Mouse (Mus musculus): ENCODE data around the gene Riok1. TPM values are rescaled to one million over a fixed set of nuclear protein-coding genes. Genes with fewer than 3 reads are reported as not detected.

Riok1 gene
- 107 and 121 TPM in 2 replicates for total RNA-seq (2017)

DNA sequence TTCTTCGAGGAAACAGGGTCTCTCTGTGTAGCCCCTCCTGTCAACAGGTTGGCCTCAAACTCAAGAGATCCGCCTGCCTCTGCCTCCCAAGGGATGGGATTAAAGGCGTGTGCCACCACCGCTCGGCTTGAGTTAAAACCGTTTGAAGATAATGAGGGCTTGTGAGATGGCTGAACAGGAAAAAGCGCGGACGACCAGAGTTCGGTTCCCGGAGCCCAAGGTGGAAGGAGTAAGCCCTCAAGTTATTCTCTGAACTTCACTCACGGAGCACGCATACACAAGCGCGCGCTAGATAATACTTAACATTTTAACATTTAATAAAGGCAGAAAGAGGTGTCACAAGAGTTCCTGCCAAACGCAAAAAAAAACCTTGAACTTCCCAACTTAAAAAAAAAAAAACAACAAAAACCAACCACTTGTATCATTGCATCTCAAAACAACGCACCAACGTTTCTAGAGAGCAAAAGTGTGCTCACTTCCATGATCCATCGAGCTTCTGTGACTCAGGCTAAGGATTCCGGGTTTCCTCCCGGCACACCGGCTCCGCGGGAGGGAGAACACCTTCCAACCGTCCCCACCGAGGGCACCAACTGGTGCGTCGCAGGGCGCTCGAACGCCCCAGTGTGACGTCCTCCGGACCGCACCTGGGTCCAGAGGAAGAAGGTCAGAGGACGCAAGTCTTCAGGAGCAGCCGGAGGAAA is at the start of gene Riok1:
Riok1 (plus strand) TSS at position 653 of the 701 bp plus-strand sequence.
- peak; percentile 71 for ATAC-seq (replicated peaks; ENCODE audit: low read depth, poor library complexity, severe bottlenecking)

DNA sequence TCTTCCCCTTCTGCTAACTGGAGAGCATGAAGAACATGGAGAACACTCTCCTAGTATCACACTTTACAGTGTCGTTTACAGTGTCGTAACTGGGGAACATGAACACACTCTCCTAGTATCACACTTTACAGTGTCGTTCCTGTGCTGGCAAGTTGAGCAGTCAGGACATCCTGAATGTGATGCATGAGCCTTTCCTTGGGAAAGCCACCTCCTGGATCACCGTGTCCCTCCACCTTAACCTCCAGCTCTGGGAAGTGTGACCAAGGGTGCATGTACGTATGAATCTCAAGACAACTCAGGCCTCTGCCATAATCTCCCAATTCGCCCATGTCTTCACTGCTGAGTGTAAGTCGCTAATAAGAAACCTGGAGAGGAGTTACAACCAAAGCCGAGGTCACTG is 47.1 kb upstream of the Riok1 start:
- no peak for ATAC-seq (replicated peaks; ENCODE audit: low read depth, poor library complexity, severe bottlenecking)

DNA sequence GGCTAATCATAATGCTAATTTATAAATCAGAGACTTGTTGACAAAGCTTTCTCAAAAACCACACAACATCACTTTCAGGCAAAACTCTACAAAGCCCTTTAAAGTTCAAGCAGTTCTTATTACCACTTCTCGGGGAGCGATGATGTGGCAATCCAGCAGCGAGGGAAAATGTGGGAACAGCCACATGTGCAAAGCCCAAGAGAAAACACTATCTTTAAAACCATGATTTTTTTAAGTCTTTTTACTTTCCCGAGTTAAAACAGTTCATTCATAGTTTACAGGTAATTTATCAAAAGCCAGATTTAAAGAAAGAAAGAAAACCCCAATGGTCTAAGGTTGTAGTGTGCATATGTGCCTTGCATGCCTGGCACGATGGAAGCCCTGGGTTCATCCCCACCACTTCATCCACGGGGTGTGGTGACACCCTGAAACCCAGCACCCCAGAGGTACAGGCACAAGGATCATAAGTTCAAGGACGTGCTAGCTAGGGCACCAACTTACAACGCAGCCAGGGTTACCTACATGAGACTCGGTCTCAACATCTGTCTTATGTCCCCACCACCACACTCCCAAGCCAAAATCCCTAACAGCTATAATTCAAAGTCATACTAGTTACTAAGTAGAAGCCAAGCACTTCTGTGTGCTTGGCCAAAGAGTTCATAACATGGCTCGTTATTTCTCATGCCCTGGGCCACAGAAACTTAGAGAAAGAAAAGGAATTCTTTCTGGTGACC is 44.0 kb upstream of the Riok1 start:
- ATAC-seq (replicated peaks; ENCODE audit: low read depth, poor library complexity, severe bottlenecking), result no peak

DNA sequence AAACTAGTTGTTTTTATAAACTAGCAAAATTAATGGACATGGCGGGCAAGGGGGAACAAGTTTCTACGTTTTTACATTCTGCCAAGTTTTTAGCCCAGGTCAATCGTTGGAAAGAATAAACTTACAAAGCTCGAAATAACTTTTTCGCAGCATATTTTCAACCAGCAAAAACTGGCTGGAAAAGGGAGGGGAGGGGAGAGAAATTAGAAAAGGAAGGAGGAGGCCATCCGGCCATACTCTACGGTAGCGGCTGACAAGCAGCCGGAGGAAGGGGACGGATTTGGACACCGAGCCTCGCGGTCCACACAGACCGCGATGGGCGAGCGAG is 43.5 kb upstream of the Riok1 start:
- ATAC-seq (replicated peaks; ENCODE audit: low read depth, poor library complexity, severe bottlenecking), result no peak

DNA sequence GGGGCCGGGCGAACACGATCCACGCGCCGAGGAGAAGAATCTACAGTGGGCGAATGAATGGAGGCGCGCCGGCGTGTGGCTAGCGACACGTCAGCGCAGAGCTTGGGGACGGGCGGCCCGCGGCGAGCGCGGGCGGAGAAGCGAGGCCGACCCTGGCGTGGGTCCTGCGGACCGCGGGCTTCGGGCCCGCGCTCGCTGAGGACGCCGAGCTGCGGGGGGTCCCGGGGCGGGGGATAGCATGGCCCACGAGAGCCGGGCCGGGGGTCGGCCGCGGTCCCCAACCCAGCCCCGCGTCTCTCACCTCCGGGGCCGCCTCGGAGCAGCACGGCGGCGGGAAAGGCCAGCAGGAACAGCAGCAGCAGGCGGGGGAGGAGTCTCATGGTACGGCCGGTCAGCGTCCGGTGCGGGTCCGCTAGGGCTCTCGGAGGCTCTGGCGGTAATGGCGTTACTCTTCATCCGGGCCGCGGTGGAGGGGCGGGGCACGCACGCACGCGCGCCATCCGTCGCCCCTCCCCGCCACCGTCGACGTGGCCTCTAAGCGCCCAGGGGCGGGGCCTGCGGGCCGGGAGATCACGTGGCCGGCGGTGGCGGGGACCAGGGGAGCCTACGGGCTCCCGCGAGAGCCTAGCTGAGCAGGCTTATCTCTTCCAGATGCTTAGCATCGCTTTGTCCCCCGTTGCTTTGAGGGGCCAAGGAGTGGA is 42.9 kb upstream of the Riok1 start, which contains the start of gene Ssr1:
Ssr1 (minus strand) TSS at position 514 of the 701 bp plus-strand sequence.
- ATAC-seq (replicated peaks; ENCODE audit: low read depth, poor library complexity, severe bottlenecking), result peak; percentile 87

DNA sequence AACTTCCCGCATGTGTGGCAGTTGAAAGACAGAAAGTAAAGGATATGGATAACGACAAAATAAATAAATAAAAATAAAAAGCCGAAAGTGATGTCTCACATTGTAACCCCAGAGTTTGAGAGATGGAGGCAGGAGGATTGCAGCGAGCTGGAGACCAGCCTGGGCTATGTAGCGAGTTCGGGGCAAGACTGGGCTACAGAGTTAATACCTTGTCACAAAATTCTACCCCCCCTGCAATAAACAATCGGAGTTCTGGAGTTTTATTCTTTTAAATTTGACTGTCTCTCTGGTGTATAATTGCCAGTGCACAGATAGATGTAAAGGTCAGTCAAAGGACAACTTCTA is 42.4 kb upstream of the Riok1 start:
- no peak for ATAC-seq (replicated peaks; ENCODE audit: low read depth, poor library complexity, severe bottlenecking)

DNA sequence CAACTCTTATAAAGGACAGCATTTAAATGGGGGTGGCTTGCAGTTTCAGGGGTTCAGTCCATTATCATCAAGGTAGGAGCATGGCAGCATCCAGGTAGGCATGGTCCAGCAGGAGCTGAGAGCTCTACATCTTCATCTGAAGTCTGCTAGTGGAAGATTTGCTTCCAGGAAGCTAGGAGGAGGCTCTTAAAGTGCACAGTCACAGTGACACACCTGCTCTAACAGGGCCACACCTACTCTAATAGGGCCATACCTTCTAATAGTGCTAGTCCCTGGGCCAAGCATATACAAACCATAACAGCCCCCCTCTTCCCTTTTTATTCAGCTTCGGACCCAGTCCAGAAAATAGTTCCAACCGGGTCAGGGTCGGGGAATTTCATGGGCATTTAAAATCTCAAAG is 37.1 kb upstream of the Riok1 start:
- no peak for ATAC-seq (replicated peaks; ENCODE audit: low read depth, poor library complexity, severe bottlenecking)

DNA sequence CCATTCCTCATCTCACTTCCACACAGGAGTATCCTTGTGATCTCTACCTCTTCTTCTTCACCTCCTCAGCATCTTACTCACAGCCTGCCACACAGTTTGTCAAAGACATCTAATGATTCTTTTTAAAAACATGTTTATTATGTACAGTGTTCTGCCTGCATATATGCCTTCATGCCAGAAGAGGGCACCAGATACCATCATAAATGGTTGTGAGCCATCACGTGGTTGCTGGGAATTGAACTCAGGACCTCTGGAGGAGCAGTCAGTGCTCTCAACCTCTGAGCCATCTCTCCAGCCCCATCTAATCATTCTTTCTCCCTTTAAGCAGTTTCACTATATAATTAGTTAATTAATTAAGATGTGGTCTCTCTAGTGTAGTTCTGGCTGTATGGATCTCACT is 34.3 kb upstream of the Riok1 start:
- ATAC-seq (replicated peaks; ENCODE audit: low read depth, poor library complexity, severe bottlenecking), result no peak

DNA sequence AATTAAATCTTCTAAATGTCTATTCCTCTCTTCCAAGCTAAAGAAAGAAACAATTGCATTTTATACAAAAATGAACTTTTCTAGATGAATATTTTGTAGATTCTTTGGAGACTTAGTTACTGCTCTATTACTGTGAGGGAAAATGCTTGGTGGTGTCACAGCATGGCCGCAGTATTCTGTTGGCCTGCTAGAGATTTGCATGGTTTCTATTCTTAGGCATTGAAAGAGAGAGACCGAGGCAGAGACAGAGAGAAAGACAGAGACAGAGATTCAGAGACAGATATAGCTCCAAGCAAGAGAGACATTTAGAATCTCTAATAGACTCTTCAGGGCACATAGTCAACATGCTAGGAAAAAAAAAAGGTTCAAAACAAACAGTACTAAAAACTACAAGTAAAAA is 28.8 kb upstream of the Riok1 start:
- ATAC-seq (replicated peaks; ENCODE audit: low read depth, poor library complexity, severe bottlenecking), result no peak

DNA sequence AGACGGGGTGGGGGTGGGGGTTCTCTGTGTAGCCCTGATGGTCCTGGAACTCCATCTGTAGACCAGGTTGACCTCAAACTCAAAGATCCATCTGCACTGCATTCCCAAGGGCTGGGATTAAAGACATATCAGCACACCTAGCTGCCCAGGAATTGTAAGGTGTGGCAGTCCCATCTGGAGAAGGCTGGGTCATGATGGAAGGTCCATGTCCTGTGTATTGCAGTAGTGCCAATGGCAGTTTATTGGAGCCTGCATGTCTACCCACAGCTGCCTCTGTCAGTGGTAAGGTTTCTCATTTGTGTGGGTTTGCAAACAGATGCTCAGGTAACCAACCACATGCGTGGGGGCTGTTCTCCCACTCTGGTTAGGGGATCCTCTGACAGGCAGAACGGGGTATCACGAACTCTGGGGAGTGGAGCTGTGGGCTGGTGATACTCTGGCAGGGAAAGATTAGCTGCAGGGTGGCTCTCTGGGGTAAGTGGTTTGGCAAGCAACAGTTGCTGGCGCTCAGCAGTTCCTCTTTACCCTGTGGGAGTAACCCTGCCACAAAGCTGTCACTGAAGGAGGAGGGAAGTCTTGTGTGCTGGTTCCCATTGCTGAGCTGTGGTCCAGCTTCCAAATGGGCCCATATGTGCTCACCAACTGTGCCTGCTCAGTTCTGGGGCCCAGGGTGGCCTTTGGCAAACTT is 26.9 kb upstream of the Riok1 start:
- ATAC-seq (replicated peaks; ENCODE audit: low read depth, poor library complexity, severe bottlenecking), result peak; percentile 93

DNA sequence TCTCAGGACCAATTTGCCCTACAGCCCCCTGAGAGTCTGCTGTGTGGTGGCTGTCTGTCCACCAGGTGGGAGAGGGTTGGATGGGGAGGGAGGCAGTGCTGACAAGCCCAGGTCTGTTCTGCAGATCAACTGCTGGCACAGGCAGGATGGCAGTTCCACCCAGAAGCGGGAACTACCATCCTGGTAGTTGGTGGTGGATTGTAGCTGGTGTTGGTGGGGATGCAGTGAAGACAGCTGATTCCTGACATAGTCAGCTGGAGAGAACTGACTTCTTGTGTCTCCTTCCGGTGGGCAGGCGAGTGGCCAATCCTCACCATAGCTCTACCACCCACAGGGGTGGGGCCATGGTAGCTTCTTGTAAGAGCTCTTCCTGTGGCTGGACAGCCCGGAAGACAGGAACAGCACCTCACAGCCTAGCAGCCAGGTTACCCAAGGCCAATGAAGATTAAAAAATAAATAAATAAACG is 26.3 kb upstream of the Riok1 start:
- peak; percentile 74 for ATAC-seq (replicated peaks; ENCODE audit: low read depth, poor library complexity, severe bottlenecking)

DNA sequence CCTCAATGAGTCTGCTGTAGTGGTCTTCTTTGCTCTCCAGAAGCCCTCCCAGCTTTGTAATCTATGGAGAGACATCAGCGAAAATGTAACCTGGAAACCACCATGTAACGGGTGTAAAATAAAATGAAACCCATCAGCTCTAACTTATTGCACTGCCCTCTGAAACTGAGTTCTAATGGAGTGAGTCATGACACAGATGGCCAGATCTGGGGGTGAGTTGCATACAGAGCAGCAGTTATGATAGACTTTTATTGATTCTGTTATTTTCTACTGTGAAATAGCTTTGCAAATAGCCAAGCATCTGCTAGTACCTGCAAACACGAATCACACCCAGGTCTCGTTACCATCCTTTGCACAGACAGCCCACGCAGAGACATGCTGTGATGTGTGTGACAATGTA is 24.4 kb upstream of the Riok1 start:
- no peak for ATAC-seq (replicated peaks; ENCODE audit: low read depth, poor library complexity, severe bottlenecking)

DNA sequence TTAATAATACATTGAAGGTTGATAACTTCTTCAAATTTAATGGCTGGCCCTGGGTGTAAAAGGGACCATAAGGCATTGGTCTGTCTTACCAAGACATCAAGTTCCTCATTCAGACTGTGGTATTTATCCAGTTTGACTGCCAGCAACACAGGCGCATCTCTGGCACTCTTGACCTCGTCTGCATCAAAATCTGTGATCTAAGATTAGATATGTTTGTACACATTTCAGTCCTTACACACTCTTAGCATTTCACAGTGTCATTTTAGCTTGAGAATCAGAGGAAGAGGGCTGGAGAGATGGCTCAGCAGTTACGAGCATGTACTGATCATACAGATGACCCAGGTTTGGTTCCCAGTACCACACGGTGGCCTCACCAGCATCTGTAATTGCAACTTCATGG is 21.2 kb upstream of the Riok1 start:
- no peak for ATAC-seq (replicated peaks; ENCODE audit: low read depth, poor library complexity, severe bottlenecking)

DNA sequence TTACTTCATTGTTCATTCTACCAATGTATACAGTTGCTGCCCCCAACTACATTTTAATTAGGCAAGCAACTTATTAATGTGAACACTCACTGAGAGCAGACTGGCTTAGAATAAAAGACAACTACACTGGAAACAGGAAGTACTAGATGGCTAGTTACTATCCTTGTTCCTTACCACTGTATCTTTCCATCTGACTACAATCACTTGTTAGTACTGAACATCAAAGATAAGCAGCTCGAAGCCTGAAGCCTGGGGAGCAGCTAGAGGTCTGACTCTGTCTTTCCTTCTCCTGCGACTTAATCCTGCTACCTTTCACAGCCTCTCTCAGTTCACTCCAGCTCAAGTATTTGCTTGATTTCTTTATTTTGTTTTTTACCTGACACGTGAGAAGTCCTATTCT is 18.0 kb upstream of the Riok1 start:
- ATAC-seq (replicated peaks; ENCODE audit: low read depth, poor library complexity, severe bottlenecking), result no peak

DNA sequence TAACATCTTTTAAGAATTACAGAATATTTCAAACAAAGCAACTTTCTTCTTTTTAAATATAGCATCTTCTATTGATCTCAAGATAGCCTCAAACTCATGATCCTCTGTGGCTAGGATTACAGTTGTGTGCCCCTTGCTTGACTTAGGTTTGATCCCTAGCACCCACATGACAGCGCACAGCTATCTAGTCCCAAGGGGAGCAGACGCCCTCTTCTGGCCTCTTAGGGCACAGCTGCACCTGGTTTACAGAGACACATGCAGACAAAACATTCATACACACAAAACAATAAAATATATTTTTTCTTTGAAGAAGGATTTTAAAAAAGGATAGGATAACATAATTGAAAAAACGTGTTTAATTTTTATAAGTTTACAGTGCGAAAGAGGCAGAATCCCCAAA is 10.9 kb upstream of the Riok1 start:
- no peak for ATAC-seq (replicated peaks; ENCODE audit: low read depth, poor library complexity, severe bottlenecking)

DNA sequence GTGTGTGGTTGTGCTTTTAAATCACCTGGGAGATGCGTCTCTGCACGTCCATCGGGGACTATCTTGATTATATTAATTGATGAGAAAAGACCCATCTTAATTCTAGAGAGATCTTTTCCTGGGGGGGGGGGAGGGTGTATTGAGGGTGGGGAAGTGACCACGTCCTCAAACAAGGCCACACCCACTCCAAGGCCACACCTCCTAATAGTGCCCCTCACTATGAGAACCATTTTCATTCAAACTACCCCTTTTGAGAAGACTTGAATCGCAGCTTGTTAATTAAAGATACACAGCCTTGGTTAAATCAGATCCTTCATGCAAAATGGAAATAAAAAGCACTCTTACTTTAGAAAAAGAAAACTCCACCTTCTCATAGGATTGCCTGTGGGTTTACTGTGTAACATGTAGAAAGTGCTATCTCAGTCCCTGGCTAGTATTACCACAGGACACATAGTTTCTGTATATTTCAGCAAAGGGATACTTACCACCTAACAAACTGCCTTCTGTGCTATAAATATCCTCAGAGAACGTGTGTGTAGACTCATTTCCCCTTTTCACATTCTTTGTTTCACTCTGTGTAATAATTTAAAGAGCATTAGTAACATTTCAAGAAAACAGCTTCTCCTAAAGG is 9.1 kb upstream of the Riok1 start:
- ATAC-seq (replicated peaks; ENCODE audit: low read depth, poor library complexity, severe bottlenecking), result peak; percentile 88

DNA sequence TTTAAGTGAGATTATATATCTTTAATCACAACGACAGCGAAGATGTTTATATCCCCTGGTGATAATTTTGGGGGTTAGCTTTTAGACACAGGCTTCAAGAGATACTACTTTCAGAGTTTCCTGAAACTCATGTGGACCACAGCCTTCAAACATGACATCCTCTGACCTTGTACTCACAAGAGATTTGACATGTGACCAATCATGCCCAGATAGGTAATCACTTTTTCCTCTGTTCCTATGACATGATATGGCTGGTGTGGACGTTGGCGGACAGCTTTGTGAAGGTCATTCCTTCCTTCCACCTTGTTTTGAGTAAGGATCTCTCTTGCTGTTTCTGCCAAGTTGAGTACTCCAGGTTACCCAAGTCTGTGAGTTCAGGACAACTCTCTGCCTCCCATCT is 8.4 kb upstream of the Riok1 start:
- 0 out of 2 replicates have a peak, but pooled peaks have one; percentile 19 for ATAC-seq (replicated peaks; ENCODE audit: low read depth, poor library complexity, severe bottlenecking)

DNA sequence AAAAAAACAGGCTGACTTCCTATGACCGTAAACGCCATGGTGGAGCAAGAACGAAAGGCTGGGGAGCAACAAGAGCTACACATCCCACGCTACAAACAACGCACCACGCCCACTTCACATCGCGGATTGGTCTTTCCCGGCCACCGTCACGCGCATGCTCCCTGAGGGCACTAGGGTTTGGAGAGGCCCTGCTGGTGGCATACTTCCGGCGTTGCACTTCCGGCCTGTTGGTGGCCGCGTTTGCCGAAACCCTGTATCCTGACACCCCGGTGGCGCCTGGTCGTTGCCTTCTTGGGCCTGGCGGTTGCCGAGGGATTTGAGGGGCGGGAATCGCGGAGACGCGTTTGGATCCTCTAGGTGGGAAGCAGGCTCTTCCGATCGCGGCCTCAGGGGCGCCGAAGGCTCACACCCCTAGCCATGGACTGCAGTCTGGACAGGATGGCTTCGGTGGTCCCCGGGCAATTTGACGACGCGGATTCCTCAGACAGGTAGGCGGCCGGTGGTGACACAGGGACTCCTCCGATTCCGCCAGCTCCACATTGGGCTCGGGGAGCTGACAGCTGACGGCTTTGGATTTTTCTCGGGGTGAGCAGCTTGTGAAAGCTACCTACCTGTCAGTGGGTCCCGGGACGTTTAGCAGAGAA is 371 bp downstream of the Riok1 start, which contains the start of gene Cage1:
Cage1 (minus strand) TSS at position 26 of the 644 bp plus-strand sequence.
- peak; percentile 96 for ATAC-seq (replicated peaks; ENCODE audit: low read depth, poor library complexity, severe bottlenecking)

DNA sequence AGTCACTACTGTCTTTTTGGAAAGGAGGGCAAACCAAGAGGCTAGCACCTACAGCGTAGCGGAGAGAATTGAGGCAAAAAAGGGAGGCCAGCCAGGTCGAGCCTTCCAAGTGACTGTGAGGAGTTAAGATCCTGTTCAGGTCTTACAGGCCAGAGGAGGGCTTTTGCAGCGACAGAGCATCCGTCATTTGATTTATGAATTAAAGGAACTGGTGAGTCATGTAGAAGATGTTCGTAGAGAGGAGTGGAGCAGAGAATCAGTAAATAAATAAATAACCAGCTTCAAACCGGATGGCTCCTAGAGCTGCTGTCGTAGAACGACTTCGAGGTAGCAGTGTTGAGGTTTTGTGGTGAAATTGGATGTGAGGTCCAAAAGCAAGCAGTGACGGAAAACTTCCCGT is 1.0 kb downstream of the Riok1 start:
- ATAC-seq (replicated peaks; ENCODE audit: low read depth, poor library complexity, severe bottlenecking), result peak; percentile 36

DNA sequence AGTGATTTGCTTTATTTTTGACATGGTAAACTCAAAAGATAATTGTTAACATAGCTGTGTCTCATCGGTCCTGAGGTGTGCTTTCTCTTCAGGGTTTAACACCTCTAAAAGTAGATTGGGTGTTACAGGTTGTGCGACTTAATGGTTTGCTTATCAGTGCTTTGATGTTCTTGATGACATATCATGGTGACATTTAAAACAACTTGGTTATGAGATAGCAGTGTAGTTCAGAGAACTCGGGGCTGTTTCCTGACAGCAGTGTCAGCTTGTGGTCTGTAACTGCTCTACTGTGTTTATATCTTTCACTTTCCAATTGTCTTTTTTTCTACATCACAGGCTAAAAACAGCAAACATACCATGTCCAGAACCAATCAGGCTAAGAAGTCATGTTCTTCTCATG is 13.1 kb downstream of the Riok1 start:
- no peak for ATAC-seq (replicated peaks; ENCODE audit: low read depth, poor library complexity, severe bottlenecking)
